Mouse (Mus musculus): ENCODE results near the gene Ccnyl1. TPM values are rescaled to one million over a fixed set of nuclear protein-coding genes. Genes with fewer than 3 reads are reported as not detected.

Gene Ccnyl1
- polyA plus RNA-seq, 2 experiments from 2014 or later, result 0.61 to 0.90 TPM

- peak; percentile 26 for ATAC-seq
These were observed 48.4 kb downstream of the Ccnyl1 start for GRCm38 (mm10) chr1:64738661-64739082.

GRCm38 (mm10) chr1:64742741-64743408 is 52.6 kb downstream of the Ccnyl1 start:
- ATAC-seq, result no peak

DNA sequence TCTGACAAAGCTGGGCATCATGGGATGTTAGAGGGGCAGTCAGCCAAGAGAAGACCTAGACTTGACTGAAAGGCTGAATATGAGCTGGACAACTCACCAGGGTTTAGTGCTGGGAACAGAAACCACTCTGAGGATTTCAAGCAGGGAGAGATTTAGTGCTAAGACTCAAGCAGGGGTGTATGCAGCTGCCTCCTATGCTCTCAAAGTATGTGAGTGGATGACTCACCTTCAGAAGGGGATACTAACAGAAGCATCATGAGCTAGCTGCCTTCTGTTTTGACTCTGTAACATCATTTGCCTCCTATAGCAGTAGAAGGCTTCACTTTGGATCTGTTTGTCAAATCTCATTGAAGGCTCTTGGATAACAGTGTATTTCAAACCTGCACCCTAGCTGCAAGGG is 54.4 kb downstream of the Ccnyl1 start:
- ATAC-seq, result no peak

DNA sequence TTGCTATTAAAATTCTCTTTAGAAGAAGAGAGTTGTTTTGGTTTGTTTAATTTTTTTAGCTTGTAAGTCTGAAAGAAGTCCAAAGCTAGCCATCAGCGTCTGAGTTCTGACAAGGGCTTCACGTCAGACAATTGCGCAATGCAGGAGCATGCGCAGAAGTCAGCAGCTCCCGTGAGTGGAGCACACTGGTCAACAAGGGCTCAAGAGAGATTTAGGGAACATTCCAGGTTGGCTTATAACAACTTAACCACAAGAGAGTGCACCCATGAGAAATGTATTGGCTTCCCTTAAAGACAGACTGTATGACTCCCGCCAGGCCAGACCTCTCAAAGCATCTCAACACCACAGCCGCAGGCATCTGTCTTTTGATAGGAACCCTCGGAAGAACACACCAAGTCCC is 62.9 kb downstream of the Ccnyl1 start:
- ATAC-seq, result no peak

DNA sequence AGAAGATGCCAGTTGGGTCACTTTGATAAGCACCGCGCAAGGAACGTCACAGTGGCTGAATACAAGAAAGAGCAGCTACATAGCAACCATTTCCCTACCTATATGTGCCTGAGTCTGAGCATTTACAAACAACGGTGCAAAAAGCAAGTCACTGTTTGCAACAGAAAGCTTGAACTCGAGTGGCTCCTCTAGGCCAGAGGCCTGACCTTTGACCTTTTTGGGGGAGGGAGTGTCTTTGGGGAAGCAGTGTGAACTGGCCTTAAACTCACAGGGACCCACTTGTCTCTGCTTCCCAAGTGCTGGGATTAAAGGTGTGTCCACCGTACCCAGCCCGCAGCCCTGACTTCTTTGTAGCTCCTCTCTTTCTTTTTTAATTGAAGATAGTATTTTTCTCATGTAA is 63.4 kb downstream of the Ccnyl1 start:
- no peak for ATAC-seq

DNA sequence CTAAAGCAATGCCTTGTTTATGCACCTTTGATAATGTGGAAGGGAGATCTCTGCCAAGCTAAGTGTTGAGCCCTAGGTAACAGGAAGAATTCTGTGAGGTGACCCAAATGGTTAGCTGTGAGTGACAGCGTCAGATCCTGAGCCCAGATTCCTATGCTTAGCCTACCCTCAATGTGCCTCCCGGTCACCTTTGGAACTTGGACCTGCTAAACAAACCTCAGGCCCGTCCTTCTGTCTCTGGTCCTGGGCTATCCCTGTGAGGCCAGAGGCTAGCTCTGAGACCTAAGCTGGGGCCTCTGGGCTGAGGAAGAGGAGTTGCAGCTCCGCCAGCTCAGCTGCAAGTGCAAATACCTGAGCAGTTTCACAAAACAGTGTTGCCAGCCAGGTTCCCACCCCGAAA is 64.4 kb downstream of the Ccnyl1 start:
- no peak for ATAC-seq

GRCm38 (mm10) chr1:64755971-64756639 is 65.8 kb downstream of the Ccnyl1 start:
- ATAC-seq, result no peak

- no peak for ATAC-seq
These were observed 66.4 kb downstream of the Ccnyl1 start for GRCm38 (mm10) chr1:64756640-64757030.

GRCm38 (mm10) chr1:64757254-64757653 is 67.0 kb downstream of the Ccnyl1 start:
- no peak for ATAC-seq

GRCm38 (mm10) chr1:64757766-64758165 is 67.5 kb downstream of the Ccnyl1 start:
- no peak for ATAC-seq

DNA sequence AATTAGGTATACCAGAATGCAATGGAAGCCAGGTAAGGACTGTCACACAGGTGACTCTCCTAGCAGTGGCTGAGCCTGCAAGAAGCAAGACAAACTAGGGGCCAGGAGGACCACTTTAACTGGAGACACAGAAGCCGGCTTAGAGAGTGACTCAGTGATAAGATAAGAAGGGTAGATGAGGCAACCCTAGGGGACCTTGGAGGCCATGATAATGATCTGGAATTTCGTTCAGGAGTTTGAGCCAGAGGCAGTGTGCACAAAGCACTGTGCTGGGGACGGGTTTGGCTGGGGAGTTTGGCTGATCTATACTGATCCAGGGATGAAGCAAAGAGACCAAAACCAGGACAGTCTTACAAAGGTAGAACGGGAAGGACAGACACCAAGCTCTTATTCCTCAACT is 71.4 kb downstream of the Ccnyl1 start:
- no peak for ATAC-seq

GRCm38 (mm10) chr1:64770169-64770568 is 79.9 kb downstream of the Ccnyl1 start:
- no peak for ATAC-seq

GRCm38 (mm10) chr1:64773305-64773704 is 83.0 kb downstream of the Ccnyl1 start:
- ATAC-seq, result no peak

Other genes with a start within 250 kb of the Ccnyl1 start
- gene Creb1, start 157.8 kb upstream of the Ccnyl1 start, polyA plus RNA-seq (2017; shearing (Covaris generic)), result 10 to 100 TPM; 52.8 to 54.4 TPM
- gene Mettl21a, start 73.2 kb upstream of the Ccnyl1 start, polyA plus RNA-seq (2017; shearing (Covaris generic)), result 10 to 100 TPM; 27.2 to 31.9 TPM
- under 1 TPM; 0.19 to 0.63 TPM for gene Fzd5, start 47.3 kb downstream of the Ccnyl1 start, polyA plus RNA-seq (2017; shearing (Covaris generic))